Mouse (Mus musculus): ENCODE results near the gene Man1a2.

Man1a2 gene

GRCm38 (mm10) chr3:100684234-100684975 is 898 bp downstream of the Man1a2 start:
- no peak for DNase-seq (ENCODE audit: low spot score)

GRCm38 (mm10) chr3:100682841-100683240 is 2.5 kb downstream of the Man1a2 start:
- no peak for DNase-seq (ENCODE audit: low spot score)

DNA sequence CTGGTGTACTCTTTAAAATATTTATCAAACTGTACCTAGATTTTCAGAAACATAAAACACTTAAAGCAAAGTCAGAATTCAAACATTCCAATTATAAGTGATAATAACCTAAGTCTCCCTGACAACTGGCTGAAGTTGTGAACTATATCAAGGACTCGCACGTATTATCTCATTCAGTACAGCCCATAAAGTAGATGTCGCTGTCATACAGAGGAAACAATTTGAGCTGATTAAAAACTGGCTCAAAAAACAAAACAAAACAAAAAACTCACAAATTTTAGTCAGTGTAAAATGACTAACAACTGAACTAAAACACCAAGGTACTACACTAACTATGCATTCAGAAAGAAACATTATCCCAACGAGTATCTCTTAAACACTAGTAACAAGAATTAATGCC is 3.0 kb downstream of the Man1a2 start:
- DNase-seq (ENCODE audit: low spot score) = no peak

DNA sequence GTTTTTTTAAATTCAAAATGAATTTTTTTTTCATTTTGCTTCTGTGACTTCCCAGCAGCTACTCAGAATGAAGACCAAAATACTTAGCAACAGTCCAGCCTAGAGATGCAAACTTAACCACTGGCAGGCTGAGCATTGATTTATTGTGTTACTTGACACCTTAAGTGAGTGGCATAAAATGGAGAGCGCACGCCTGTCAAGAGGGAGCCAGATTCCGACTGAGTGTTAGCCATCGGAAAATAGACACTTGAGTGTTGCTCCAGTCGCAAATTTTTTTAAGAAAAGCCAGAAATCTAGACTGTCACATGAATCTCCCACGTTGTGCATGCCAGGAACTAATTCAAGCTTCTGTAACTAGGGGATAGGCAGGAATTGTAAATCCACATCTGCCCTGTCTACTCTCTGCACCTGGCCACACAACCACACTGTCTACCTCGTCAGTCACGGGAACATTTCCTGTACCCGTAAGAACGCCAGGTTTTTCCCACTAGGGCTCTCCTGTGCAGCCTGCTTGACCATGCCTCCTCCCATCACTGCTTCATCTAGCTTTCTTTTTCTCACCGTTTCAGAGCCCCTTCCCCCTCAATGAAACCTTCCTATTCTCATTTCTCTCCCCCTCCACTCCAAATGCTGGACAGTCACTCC is 3.7 kb downstream of the Man1a2 start:
- no peak for DNase-seq (ENCODE audit: low spot score)

GRCm38 (mm10) chr3:100680226-100680625 is 5.1 kb downstream of the Man1a2 start:
- DNase-seq (ENCODE audit: low spot score) = no peak

DNA sequence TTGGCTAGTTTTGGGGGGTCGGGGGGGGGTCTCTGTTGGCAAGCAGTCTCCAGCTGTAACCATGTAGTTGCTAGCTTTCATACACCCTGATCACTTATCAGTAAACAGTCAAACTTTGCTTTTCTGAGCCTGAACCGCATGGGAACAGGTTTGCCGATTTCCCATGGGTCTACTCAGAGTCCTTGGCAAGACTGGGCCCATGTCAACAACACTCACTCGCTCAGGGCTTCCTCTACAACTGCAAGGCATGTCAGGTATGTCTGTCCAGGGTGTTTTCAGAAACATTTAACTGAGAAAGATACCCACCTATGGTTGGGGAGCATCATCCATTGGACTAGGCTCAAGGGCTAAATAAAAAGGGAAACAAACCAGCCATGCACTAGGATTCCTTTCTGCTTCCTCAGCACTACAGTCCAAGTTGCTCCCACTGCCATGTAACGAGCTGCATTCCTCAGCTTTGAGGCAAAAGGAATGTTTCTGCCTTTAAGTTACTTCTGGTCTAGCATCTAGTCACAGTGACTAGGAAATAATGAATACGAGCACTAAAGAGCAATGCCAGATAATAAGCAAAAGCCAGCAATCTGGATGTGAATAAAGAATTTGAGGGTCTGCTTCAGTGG is 6.2 kb downstream of the Man1a2 start:
- no peak for DNase-seq (ENCODE audit: low spot score)

GRCm38 (mm10) chr3:100675146-100675545 is 10.2 kb downstream of the Man1a2 start:
- DNase-seq (ENCODE audit: low spot score) = no peak

DNA sequence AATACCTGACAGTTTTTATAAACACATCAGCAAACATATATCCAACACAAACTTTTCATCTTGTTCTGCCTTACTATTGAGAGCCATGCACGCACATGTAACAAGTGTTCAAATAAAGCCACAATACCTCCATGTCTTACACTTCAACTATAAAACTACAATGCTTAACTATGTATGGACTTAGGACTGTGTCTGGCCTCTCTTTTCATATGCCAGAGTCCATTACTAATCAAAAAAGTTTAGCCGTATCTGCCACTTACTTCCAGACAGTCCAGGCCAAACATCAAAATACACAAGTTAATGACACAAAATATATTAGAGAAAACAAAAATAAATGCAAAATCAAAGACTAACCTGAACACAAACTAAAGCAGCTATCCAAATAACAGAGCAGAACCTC is 14.9 kb downstream of the Man1a2 start:
- no peak for DNase-seq (ENCODE audit: low spot score)

DNA sequence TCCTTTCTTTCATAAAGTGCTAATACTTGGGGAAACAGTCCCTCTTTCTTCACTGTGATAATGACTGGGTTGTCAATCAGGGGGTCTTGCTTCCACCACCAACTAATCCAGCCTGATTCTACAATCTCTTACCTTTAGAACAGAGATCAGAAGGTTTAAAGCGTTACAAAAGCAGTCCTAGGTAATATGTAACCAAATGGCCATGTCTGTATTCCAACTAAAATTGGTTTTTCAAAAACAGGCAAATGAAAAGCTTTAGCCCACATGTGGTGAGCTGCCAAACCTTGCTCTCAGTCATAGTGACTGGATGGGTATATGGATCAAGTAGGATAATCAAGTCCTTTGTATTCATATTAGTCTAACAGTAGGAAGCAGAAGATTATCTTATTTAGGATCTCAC is 32.0 kb downstream of the Man1a2 start:
- no peak for DNase-seq (ENCODE audit: low spot score)

DNA sequence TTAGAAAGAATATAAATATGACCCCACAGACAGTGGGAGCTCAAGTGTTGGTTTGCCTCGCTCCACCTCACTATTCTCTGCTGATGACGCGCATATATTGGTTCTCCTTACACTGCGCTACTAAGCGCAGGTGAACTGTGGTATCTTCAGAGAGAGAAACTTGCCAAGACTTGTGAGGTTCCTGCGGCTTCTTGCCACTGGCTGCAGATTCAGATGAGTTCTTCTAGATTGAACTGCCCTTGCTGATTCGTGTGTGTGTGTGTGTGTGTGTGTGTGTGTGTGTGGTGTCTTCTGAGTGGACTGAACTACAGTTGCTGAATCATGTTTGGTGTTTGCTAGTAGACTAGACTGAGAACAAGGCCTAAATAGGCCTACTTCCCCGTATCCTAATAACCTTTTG is 43.7 kb downstream of the Man1a2 start:
- DNase-seq (ENCODE audit: low spot score) = no peak

DNA sequence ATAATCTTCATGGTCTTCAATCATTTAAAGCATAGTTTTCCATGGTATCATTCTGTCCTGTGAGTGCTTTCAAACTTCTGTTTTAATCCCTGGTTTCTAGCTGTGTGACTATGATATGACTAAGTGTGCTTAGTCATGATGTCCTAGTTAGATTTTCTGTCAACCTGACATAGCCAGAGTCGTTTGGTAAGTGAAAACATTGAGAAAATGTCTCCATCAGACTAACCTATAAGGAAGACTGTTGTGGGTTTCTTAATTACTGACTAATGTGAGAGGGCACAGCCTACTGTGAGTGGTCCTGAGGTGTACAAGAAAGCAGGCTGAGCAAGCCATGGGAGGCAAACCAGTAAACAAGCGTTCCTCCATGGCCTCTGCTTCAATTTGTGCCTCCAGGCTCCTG is 49.0 kb downstream of the Man1a2 start:
- no peak for DNase-seq (ENCODE audit: low spot score)

DNA sequence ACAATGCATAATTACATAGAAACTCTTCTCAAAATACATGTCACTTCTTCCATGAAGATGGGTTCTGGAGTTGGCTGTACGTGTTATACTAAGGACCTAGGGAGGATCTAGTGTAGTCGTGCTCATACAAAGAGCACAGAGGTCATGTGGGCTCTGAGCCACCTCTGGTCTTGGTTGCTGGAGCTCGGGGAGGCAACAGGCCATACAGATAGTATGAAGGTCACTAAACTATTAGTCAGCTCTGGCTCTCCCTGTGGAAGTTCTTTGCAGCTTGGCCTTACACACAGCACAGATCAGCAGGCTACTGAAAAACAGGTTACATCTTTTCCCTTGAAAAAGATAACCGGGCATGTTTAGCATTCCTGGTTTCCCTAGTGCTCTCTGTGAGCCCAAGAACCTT is 50.5 kb downstream of the Man1a2 start:
- no peak for DNase-seq (ENCODE audit: low spot score)

DNA sequence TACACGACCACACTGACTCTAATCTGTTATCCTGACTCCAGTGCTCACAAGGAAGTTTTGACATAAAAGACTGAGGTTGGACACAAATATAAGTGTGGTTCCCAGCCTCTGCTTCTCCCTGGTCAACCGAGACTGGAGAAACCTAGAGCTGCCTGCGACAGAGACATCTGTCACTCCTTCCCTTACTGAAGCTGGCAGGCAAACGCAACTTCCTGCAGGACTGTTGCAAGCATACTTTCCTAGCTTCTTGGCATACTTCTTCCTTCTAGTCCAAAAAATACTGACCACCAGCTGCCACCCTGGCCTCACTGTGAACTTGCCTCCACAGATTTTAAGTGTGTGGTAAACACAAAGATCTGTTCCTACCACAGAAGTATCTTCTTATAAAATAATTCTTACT is 66.8 kb downstream of the Man1a2 start:
- DNase-seq (ENCODE audit: low spot score) = no peak

- no peak for DNase-seq (ENCODE audit: low spot score)
Measured at GRCm38 (mm10) chr3:100610916-100611315, 74.4 kb downstream of the Man1a2 start.

- DNase-seq (ENCODE audit: low spot score) = no peak
Measured at GRCm38 (mm10) chr3:100604539-100604938, 80.8 kb downstream of the Man1a2 start.

DNA sequence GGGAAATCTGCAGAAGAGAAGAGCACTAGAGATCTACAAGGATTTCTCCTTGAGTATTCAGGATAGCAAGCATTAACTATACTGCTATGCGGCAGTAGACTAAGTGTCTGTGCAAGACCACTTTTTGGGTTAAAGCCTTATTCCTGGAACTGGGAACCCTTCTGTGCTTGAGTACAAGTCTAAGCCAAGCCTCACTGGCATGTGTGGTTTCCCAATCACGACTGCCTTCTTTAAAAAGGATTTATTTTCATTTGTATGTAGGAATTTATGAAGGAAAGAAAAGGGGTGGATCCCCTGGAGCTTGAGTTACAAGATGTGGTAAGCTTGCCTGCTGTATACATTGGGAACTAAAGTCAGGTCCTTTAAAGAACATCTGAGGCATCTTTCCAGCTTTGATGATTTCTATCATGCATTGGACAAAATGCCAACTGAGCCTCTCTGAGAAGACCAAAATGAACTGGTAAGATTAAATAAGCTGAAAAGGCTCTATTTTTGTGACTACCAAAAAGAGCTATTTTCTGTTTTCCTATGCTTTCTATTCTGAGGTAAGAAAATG is 86.0 kb downstream of the Man1a2 start:
- no peak for DNase-seq (ENCODE audit: low spot score)

DNA sequence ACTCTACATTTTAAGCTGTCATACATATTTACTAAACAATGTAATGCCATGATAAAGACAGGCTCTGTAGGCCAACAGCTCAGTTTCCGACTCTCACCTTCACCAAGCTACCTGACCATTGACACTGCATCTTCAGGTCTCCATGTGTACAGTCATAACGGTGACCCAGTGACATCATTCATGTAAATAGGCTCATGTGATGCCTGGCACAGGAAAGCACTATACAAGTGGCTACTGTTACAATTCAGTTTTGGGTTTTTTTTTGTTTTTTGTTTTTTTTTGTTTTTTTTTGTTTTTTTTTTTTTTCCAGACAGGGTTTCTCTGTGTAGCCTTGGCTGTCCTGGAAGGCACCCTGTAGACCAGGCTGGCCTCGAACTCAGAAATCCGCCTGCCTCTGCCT is 94.2 kb downstream of the Man1a2 start:
- no peak for DNase-seq (ENCODE audit: low spot score)

DNA sequence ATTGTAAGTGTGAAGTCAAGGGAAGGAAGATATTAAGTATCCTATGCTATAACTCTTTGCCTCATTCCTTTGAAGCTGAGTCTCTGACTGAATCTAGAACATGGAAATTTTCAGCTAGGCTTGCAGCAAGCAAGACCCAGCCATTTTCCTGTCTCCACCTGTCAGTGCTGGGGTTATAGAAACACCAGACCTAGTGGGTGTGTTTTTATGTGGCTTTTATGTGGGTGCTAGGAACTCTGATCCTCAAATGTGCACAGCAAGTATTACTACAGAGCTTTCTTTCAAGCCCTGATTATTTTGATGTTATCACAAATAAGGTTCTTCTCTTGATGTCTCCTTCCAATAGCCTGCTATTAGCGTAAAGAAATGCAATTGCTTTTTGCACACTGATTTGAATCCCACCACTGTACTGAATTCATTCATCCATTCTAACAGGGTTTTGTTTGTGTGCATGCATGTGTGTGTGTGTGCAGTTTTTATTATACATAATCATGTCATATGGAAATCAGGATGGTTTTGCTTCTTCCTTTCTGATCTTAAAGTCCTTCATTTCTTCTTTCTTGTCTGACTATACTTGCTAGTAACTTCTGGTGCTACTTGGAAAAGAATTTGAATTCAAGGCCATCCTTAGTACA is 102.5 kb downstream of the Man1a2 start:
- no peak for DNase-seq (ENCODE audit: low spot score)

DNA sequence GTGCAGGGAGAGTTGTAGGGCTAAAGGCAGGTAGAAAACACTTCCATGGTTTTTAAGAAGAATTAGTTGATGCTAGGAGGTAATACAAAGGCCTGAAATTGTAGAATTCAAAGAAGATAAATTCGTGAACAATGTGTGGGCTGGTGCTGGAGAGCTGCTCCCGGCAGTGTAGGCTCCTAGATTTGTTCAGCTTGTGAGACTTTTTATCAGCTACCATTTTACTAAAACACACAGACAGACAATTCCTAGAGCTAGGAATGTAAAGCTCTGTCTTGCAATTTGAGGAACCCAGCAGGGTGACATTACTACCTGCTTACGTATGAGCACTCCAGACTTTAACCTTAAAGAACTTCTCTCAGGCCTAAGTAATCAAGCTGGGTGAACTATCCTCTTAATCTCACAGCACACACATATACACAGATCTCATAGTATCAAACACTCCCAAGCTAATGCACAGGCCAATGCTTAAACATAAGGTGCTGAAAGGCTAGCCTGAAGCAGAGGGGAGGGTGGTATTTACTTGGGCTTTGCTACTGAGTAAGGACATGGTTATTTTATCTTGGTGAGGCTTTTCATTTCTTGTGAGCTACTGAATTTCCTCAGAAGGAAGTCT is 112.6 kb downstream of the Man1a2 start:
- DNase-seq (ENCODE audit: low spot score) = no peak

DNA sequence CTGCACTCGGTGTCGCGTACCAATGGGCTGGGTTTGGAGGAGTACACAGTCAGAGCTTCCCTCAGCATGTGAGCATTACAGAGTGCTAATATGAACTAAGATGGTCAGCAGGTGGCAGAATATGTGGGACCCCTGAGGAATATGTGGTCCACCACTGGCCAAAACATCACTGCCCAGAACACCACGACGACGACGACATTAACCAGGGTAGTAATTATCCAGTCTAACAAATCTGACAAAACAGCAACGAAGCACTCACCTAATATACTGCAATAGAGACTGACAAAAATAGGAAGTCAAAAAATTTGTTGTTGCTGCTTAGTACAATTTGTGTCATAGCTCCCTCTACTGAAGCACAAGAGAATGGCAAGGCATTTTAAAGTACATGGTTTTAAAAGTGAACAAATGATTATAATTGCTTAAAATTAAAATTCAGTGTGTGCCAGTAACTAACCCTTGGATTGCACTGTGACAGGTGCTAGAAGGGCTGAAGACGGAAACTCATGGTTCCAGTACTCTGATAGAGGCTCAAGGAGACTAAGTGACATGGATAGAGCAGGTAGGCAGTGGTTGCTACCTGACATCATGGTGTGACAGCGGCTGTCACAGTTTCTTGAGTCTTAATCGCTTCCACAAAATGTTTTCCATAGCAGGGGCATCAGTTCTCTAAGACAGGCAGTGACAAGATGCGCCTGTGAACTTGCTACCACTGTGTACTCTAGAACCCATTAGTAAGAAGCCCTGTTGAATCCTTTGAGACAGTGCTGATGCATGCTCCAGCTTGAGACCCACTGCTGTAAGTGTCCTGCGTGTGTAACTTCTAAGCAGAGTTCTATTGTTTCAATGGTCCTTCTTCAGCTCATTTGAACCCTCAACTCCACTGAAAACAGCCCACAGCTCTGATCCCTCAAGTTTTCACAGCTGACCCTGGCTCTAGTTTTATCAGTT is 116.6 kb downstream of the Man1a2 start:
- DNase-seq (ENCODE audit: low spot score) = no peak

DNA sequence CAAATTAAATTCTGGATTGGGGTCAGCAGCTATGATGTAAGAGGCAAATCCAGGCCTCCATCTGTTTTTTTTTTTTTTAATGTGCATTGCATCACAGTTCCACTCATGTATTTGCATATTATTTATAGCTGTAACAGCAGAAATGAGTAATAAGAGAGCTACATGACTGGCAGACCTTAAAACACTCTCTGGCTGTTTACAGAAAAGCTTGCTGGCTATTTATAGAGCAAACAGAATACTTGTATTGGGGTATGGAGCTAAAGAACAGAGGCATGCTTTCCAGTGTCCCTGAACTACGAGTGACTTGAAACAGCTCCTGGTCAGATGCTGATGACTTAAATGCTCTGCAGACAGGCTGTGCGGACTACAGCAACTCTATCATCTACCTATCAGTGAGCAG is 121.7 kb downstream of the Man1a2 start:
- no peak for DNase-seq (ENCODE audit: low spot score)

Data from ovary, postnatal 14 days (tissue).